Mouse (Mus musculus): Measurements from ENCODE around the gene Tprgl.
A peak's percentile ranks its signal among the peaks of the same experiment; 100 is the strongest.

Gene Tprgl

DNA sequence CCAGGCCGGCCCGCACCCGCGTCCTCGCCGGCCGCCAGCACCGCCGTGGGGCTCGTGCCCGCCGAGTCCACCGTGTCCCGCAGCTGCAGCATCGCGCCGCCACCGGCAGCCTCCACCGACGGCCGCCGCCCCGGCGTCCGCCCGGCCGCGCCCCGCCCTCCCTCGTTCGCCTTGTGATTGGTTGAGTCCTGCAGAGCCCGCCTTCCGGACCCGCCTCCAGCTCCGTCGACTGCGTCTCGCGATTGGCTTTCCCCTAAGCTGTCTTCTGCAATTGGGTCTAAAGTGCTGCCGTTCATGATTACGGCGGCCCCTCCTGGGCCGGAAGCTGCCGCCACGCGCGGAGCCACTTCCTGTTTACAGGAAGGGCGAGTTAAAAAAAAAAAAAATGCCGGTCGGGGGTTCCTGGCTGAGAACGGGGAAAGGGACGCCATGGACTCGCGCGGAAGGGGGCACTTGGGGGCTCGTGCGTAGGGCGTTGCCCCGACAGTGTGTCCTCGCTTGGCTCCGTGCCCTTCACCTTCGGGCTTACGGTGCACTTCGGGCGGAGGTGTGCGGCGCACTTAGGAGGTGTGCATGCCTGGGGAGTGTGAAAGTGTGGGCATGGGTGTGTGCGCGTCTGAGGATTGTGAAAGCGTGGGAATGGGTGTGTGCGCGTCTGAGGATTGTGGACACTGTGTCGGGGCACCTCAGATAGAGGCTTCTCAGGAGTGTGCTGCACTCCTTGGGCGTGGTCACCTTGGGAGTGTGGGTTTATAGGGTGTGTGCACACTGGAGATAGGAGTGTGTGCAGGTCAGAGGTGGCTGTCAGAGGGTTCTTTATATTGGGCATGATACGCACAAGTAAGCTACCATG, at the start of gene Tprgl:
Gene Tprgl, minus strand, starts transcription at position 129 of the 853 bp plus-strand sequence.
- peak; percentile 98 for DNase-seq (ENCODE audit: low spot score)

DNA sequence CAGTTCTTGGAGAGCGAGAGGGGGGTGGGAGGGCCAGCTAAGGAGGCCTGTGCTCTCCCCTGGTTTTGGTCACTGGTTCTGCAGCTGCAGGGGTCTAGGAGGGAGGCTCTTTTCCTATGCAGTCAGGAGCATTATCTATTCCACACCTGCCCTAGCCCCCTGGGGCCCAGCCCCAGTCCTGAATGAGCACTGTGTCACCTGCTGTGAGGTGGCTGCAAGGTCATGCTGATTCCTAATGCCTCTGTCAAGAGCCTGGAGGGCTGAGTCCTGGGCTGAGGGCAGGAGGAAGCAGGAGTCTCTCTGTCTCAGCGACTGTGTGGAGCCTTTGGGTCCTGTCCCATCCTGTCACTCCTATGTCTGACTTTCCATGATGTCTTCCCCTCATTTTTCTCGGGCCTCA, 49.4 kb upstream of the Tprgl start:
- no peak for DNase-seq (ENCODE audit: low spot score)

DNA sequence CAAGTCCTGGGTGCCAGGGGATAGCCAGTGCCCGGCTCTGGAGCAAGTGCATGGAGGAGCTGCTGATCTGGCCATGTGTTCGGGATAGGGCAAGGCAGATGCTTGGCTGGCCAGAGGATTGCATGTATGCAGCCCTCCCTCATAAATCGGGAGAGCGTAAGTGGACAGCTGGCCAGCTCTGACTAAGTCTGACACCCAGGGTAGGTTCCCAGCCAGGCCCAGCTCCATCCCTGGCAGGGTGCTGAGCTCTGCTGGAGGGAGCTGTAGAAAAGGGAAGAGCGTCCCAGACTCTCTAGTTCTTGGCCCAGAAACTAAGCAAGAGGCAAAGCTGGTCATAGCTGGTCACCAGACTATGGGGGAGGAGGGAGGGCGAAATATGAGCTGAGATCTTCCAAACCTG, 48.6 kb upstream of the Tprgl start:
- no peak for DNase-seq (ENCODE audit: low spot score)

DNA sequence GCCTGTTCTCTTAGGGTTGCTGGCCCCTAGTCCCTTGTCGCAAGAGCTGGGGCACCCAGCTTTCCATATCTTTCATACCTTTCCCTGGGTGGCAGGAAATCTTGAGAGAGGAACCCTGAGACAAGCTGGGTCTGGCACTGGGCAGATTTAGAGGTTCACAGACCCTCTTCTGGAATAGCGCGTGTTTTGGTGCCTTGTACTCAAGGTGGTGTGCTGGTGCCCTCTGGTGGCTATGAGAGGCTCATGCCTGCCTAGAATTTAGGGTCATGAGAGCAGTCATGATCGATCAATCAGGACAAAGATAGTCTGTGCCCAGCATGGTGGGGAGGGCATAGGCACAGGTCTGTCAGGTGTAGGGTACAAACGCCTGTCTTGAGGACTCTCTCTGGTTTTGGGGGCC, 46.8 kb upstream of the Tprgl start:
- DNase-seq (ENCODE audit: low spot score) = peak; percentile 64

DNA sequence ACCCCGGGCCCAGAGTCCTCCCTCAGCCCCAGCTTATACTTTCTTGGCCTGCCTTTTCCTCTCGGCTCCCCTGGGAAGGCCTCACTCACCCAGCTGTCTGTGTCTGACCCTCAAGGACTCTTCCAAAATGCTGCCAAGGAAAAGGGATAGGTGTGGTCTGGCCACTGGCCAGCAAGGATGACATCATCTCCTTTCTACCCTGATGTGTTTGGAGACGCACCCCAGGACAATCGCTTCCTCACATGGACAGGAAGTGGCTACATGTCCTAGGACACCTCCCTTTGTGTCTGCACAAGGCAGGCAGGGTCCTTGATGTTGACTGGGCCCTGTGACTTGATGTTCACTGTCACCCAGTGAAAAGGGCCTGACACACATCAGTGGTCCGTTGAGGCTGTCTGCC, 44.9 kb upstream of the Tprgl start:
- peak; percentile 85 for DNase-seq (ENCODE audit: low spot score)

DNA sequence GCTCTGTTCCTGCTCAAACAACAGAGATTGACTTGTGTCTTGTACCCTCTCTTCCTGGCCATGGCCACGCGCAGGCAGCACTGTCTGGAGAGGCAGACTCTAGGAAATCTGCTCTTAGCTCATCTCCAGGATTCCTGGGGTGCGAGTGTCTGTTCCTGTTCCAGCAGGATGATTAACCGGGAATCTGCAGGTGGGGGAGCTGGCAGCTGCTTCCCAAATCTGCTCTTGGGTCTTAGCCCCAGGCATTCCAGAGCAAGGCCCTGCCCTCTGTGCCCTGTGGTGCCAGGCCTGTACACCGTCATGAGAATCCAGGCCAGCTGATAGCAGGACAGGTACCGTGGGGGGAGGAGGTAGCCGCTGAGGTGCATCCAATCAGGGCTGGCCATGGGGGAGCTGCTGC, 44.1 kb upstream of the Tprgl start:
- no peak for DNase-seq (ENCODE audit: low spot score)

DNA sequence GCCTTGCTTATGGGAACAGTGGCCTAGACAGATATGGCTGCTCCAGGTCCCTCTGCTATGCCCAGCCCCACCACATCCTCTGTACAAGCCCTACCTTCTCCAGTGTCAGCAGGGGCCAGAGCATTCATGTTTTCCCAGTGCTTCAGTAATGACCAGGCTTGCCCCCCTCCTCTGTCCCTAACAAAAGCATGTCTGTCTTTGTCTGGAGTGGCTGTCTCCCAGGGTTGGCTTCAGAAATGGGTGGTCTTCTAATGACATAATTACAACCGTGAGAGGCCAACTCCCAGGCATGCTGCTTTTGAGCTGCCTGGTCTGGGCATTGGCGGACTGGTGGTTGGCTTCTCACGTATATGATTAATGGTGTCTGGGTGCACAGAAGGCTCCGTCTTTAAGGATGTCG, 41.0 kb upstream of the Tprgl start:
- DNase-seq (ENCODE audit: low spot score) = no peak

DNA sequence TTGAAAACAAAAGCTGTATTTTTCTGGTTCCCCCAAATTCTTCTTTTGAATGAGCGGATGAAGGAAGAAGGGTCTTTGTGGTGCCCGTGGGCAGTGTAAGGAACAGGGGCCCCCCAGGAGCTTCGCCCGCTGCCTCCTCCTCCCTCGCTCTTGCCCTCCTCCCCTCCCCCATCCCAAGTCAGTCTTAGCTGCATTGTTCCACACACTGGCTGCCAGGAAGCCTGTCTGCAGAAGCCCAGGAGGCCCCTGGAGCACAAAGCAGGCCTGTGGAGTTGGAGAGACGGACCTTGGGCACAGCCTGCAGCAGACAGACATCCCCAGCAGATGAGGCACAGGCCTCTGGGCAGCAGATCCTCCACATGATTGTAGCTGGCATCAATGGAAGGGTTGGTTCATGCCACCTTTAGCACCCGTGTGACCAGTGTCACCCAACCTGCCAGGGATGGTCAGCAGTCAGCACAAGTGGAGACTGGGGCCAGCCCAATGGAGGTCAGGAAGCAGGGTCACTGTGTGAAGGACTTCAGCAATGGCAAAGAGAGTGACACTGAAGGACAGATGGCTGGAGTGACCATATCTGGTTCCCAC, 38.0 kb upstream of the Tprgl start:
- DNase-seq (ENCODE audit: low spot score) = no peak

DNA sequence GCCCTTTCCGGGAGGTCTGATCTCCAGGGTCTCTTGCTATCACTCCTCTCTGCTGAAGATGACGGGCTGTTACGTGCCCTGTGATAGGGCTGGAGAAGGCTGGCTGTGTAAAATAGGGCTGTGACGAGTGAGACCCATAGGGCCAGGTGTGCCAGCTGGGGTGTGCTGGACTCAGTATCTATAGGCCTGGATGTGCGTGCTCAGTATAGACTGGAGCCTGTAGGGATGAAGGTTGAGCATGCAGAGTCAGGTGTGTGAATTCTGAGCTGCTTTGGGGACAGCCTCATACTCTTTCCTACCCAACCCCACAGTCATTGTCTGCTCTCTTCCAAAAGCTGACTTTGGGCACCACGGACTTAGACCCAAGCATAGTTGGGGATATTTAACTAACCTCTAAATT, 37.5 kb upstream of the Tprgl start:
- no peak for DNase-seq (ENCODE audit: low spot score)

DNA sequence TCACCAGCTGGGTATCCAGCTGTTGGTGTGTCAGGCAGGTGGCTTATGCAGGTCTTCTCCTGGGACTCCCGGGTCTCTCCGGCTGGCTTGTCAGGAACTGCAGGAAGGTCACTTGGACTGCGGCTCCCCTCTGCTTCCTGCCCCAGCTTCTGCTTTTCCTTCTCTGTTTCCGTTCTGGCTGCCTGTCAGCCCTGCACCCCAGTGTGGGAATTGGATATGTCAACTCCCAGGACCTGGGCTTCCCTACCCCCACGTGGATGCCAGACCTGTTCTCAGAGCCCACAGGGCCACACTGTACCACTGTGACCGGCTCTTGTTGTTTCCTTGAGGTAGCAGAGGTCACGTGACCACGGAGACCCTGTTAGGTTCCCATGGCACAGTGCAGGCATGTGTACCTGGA, 28.5 kb upstream of the Tprgl start:
- no peak for DNase-seq (ENCODE audit: low spot score)

DNA sequence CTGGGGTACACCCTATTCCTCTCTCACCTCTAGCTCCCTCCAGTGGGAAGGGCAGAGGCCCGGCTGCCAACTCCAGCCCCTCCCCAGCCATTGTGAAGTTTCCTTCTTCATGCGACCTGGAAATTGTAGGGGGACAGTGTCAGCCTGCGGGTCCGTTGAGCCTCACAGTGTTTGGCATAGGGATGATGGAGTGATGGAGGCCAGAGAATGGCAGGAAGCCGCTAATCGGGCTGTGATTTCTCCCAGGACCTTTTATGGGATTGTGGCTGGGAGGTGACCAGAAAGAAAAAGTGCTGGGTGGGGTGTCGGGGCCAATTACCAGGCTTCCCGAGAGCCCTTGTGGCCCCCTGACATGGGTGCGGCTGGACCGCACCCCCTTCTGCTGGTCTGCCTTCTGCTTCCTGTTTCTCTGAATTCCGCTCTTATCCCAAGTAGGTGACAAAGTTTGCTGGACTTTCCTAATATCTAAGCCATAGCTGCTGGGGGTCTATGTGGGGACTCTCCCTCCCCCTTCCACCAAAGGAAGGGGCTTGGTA, 25.6 kb upstream of the Tprgl start:
- DNase-seq (ENCODE audit: low spot score) = peak; percentile 44

DNA sequence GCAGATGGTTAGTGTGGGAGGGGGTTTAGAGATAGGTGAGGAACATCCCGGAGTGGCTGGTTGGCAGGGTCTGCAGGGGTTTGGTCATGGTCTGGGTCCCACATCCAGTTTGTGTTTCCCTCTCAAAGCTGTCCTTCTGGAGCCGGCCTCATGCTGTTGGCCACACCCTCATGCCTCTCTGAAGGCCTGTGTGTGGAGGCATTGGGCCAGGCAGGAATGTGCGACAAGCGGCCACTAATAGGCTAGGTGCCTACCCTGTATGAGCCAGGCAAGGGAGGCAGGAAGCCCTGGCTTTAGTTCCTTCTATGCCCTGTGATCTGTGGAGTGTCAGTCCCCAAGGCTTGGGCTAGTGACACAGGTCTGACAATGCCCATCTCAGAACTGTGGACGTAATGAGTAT, 24.5 kb upstream of the Tprgl start:
- peak; percentile 64 for DNase-seq (ENCODE audit: low spot score)

DNA sequence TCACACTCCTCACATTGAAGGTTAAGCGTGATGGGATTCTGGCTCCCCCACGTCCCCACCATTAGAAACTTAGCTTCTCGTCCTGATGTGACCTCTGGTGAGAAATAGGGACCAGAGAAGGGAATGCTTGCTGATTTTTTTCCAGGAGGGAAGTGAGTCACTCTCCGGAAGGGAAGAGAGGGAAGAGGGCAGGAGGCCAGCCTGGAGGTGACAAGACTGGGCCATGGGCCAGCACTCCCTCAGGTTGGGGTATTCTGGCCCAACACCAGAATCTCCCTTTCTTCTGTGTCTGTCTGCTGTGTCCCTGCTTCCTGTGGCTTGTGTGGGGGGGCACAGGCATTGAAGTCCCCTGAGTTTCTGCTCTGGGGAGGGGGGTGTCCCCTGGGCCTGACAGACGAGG, 23.1 kb upstream of the Tprgl start:
- peak; percentile 43 for DNase-seq (ENCODE audit: low spot score)

DNA sequence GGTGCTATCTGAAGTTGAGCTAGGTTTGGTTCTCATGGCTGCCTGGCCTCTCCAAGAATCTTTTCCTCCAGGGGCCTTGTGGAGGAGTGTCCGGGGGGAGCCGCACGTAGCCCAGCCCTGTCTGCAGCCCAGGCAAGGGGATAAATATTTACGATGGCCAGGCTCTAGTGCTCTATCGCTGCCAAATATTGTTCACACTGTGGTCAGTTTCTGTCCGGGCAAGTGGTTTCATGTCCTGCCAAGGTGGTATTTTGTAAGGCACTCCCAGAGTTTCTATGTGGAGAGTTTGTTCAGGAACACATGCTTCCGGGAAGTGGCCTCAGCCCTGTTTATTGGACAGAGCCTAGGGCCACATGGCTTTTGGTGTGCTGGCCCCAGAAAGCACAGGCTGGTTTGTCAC, 20.5 kb upstream of the Tprgl start:
- peak; percentile 90 for DNase-seq (ENCODE audit: low spot score)

DNA sequence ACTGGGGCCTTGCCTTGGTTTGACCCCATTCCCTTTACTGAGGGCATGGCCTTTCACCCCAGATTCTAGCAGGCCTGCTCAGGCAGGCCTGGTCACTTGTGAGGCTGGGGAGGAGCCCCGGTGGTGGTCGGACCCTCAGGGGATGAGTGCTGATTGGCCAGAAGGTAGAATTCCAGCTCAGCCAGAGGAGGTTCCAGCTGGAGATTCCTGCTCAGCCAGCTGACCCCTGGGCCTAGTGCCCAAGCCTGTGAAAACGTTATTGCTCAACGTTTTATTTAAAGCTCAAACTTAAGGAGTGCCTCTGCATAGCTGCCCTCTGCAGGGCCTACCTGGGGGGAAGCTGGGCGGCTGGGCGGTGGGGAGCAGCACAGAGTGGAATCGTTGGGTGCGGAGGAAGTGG, 16.8 kb upstream of the Tprgl start:
- peak; percentile 88 for DNase-seq (ENCODE audit: low spot score)

DNA sequence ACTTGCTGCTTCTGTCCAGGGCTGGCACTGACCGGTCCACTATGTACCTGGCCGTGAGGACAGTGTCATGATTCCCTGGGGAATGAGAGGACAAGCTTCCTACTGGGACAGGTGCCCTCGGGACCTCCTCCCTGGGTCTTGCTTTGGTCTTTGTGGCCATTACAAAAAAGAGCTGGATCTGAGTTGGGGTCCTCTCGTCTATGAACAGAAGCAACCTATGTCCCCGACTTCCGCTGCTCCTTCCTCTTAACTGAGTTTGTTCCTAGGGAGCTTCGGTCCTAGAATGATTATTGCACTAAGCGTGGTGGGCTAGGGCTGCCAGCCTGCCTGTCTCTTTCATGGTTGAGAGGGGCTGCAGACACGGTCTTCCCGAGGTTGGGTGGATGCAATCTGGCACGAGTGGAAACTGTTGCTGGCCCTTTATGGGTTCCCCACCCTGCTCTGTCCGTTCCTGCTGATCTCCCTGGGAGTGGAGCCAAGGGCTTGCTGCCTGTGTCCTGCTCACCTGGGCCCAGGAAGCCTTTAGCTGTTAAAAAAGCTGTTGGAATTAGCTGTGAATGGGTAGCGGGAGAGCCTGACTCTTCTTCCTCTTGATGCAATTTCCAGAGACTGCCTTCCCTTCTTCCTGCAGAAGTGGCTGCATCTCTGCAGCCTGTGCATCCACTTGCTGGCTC, 11.6 kb upstream of the Tprgl start:
- DNase-seq (ENCODE audit: low spot score) = no peak

DNA sequence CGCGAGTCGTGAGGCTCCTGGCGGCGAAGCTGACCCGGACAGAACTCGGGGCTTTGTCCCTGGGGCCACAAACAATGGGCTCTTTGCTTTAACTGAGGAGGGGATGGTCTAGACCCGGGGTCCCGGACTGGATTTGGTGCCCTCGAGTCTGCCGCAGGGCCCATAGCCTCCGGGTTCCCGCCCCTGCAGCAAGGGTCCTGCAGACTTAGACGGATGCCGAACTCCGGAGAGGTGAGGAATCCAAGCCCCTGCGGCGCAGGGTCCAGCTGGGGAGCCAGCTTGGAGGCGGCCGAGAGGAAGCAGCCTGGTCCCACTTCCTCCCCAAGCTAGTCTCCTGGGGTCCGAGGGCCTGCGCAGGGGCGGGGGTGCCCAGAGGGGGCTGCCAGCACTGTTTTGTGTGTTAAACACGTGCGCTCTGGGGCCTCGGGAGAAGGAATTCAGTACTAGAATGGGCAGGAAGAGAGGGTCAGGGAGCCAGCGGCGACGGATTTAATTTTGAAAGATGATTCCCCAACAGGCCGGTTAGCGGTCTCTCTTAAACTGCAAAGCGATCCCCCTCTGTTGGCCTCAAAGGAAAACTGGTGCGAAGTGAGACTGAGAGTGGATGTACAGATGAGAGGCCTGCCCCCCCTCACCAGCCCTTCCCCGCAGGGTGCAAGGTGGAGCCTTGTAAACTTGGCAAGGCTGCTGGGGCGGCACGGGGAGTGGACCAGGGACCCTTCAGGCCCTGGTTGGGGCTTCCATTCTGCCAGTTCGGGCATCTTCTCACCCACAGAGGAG, 10.9 kb upstream of the Tprgl start:
- peak; percentile 57 for DNase-seq (ENCODE audit: low spot score)

DNA sequence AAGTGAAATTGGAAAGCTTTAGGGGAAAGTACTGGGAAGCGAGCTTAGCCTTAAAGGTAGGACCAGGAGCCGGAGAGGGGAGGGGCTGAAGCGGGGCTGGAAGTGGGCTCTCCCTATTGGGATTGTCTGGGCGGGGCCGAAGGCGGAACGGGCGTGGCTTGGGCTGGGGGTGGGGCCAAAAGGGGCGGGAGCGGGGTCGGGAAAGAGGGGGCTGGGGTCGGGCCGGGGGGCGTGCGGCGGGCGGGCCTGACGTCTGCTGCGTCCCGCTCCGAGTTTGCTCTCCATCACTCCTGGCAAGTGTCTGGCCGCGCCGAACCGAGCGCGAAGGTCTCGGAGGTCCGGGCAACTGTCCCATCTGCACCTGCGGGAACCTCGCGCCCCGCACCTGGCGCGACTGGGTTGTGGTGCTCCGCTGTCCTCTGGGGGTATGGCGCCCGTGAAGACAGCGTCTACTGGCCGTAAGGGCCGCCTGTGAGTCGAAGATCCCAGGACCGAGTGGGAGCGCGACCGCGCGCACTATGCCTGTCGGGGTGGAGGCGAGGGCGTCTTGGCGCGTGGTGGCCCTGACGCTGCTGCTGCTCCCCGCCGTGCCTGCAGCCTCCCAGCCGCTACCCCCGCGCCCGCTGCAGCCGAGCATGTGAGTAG, 10.2 kb upstream of the Tprgl start, which contains the start of gene Megf6:
Gene Megf6, plus strand, starts transcription at position 225 of the 645 bp plus-strand sequence.
- peak; percentile 78 for DNase-seq (ENCODE audit: low spot score)

DNA sequence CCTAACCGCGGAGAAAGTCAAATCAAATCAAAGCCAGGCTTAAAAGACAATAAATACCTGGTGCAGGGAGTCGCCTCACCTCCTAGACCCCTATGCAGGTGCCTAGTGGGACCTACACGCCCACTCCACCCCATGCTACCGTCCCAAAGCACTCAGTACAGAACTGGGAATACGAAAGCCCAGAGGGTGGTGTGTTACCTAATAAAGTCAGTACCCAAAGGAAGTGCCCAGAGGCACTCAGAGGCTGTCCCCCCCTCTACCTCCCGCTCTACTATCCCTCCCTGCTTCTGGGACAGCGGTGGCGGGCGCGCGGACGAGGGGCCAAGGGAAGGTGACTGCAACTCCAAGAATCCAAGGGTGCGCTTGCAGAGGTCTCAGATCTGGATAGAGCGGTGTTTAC, 9.6 kb upstream of the Tprgl start:
- no peak for DNase-seq (ENCODE audit: low spot score)

DNA sequence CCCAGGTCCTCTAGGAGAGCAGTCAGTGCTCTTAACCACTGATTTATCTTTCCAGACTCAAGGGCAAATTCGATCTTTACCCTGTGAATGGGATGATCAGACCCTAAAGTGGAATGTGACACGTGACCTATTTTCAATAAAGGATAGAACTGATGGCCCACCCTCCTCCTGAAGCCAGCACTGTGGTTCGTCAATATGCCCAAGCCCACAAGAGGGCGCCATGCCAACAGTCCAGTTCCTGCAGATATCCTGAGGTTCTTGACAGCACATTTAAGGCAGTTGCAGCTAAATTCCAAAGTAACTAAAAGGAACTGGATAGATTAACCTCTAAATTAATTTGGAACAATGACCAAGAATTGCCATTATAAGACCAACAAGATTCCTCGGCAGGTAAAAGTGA, 6.6 kb upstream of the Tprgl start:
- DNase-seq (ENCODE audit: low spot score) = peak; percentile 80

DNA sequence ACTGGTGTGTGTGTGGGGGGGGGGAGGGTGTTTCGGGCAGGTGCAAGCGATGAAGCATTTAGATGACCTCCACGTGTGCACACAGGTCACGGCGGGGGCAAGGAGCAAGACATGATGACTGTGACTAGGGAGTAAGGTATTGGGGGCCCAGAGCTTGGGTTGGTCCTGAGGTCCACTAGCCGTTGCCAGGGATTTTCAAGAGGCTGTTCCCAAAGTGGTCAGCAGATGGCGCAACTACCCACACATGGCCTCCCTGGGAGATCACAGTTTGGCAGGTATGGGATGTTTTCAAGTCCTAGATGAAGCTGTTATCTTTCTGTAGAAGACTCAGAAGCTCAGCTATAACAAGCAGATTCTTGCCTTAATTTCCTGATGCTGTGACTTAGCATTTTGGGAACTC, 2.8 kb upstream of the Tprgl start:
- peak; percentile 77 for DNase-seq (ENCODE audit: low spot score)

All from lung, postnatal 25 days (tissue).